Mouse (Mus musculus): ENCODE measurements around the gene Snx15. TPM values are rescaled to one million over a fixed set of nuclear protein-coding genes. Genes with fewer than 3 reads are reported as not detected.
A peak's percentile ranks its signal among the peaks of the same experiment; 100 is the strongest.

Snx15 gene
- 31.7 and 33.8 TPM in 2 replicates for polyA plus RNA-seq (2015; fragmentation: Nextera tagmentation; extraction: Ambion mirVana)

- Histone ChIP-seq H3K4me3 (replicated peaks) (peak within 1 kb of the TSS; percentile 53), H3K27ac (peak within 1 kb of the TSS; percentile 93), H3K36me3 (no peaks in the 10 kb centered on the region), H3K9me3 (no peaks in the 10 kb centered on the region), H3K9ac (peak within 1 kb of the TSS; percentile 68), H3K4me1 (replicated peaks) (0 out of 2 replicates have a peak, but pooled peaks cover 4% of the 10 kb centered on the region), H3K4me2 (replicated peaks) (peak within 1 kb of the TSS; percentile 72), H3K27me3 (replicated peaks) (no peaks in the 10 kb centered on the region)
- under 1% methylated on average over 32 of the region's 32 CpGs for WGBS
- ATAC-seq: peak; percentile 96
These were observed at the start of gene Snx15 for GRCm38 (mm10) chr19:6127760-6128341. Gene Snx15, minus strand, starts transcription at chr19:6128304.

DNA sequence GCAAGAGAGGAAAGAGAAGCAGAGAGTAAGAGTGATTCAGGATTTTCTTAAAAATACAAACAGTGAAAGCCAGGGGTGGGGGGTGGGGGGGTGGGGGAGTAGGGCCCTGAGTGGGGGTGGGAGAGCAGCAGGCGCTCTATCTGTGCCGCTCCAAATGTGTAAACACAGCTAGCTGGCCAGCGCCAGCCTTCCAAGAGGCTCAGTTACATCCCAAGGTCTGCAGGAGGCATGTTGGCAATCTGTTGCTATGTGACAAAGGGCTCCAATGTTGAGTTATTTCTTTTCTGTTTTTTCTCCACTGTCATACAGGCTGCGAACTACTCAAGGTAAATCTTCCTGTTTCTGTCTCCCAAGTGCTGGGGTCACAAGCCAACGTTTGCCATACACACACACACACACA, 46.7 kb upstream of the Snx15 start:
- no peak overlapping the region for H3K27ac ChIP-seq
- ATAC-seq: no peak
- 19% methylated on average over 5 of the region's 5 CpGs for WGBS
- H3K36me3 ChIP-seq: no peaks in the 10 kb centered on the region
- H3K9me3 ChIP-seq: no peaks in the 10 kb centered on the region
- no peak overlapping the region for H3K4me3 ChIP-seq (replicated peaks)
- H3K4me2 ChIP-seq (replicated peaks): no peak overlapping the region
- H3K9ac ChIP-seq: no peak overlapping the region
- H3K27me3 ChIP-seq (replicated peaks): no peaks in the 10 kb centered on the region
- no peaks in the 10 kb centered on the region for H3K4me1 ChIP-seq (replicated peaks)

- WGBS: 81% methylated on average over 8 of the region's 8 CpGs
- no peak overlapping the region for H3K27ac ChIP-seq
- H3K4me2 ChIP-seq (replicated peaks): no peak overlapping the region
- ATAC-seq: peak; percentile 23; the same call in 1 of the 2 replicates
- H3K4me3 ChIP-seq (replicated peaks): no peak overlapping the region
- no peaks in the 10 kb centered on the region for H3K4me1 ChIP-seq (replicated peaks)
- no peaks in the 10 kb centered on the region for H3K36me3 ChIP-seq
- no peaks in the 10 kb centered on the region for H3K27me3 ChIP-seq (replicated peaks)
- no peaks in the 10 kb centered on the region for H3K9me3 ChIP-seq
- H3K9ac ChIP-seq: no peak overlapping the region
These were observed 43.1 kb upstream of the Snx15 start for GRCm38 (mm10) chr19:6171215-6171614.

- Histone ChIP-seq H3K4me2 (replicated peaks) (no peak overlapping the region), H3K27ac (no peak overlapping the region), H3K4me3 (replicated peaks) (no peak overlapping the region), H3K9ac (no peak overlapping the region), H3K36me3 (no peaks in the 10 kb centered on the region), H3K27me3 (replicated peaks) (no peaks in the 10 kb centered on the region), H3K4me1 (replicated peaks) (peaks cover 6% of the 10 kb centered on the region; the same call in 1 of the 2 replicates), H3K9me3 (no peaks in the 10 kb centered on the region)
- WGBS: 81% methylated on average over 4 of the region's 4 CpGs
- ATAC-seq: no peak
These were observed 38.6 kb upstream of the Snx15 start for GRCm38 (mm10) chr19:6166750-6167149.

GRCm38 (mm10) chr19:6163872-6164547, 35.9 kb upstream of the Snx15 start:
- H3K4me2 ChIP-seq (replicated peaks): peak overlapping the region; percentile 36; the same call in 1 of the 2 replicates
- WGBS: 41% methylated on average over 10 of the region's 10 CpGs
- ATAC-seq: peak; percentile 72
- no peaks in the 10 kb centered on the region for H3K9me3 ChIP-seq
- H3K27me3 ChIP-seq (replicated peaks): no peaks in the 10 kb centered on the region
- H3K36me3 ChIP-seq: no peaks in the 10 kb centered on the region
- H3K9ac ChIP-seq: no peak overlapping the region
- no peak overlapping the region for H3K4me3 ChIP-seq (replicated peaks)
- peaks cover 6% of the 10 kb centered on the region; the same call in 1 of the 2 replicates for H3K4me1 ChIP-seq (replicated peaks)
- H3K27ac ChIP-seq: no peak overlapping the region

GRCm38 (mm10) chr19:6157220-6157619, 29.1 kb upstream of the Snx15 start:
- no peaks in the 10 kb centered on the region for H3K27me3 ChIP-seq (replicated peaks)
- no peak overlapping the region for H3K4me3 ChIP-seq (replicated peaks)
- 66% methylated on average over 6 of the region's 6 CpGs for WGBS
- no peaks in the 10 kb centered on the region for H3K9me3 ChIP-seq
- H3K4me2 ChIP-seq (replicated peaks): no peak overlapping the region
- ATAC-seq: no peak
- no peak overlapping the region for H3K9ac ChIP-seq
- H3K27ac ChIP-seq: no peak overlapping the region
- H3K36me3 ChIP-seq: no peaks in the 10 kb centered on the region
- no peaks in the 10 kb centered on the region for H3K4me1 ChIP-seq (replicated peaks)

DNA sequence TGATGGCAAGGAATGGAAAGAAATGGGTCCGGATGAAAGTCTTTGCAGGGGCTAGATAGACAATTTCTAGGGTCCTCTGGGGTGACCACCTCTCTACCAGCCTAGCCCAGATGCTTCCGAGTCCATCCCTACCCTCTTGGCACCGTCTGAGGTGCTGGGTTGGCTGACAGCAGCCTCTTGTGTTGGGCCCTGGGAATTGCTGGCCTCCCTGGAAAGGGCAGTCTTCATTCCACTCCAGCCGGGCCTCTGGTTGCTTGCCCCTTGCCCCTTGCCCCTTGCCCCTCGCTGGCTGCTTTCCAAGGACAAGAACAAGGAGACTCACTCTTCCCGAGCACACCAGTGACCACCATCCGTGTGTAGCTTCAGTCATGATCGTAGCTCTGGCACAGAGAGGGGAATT, 28.3 kb upstream of the Snx15 start:
- WGBS: 67% methylated on average over 8 of the region's 8 CpGs
- no peaks in the 10 kb centered on the region for H3K4me1 ChIP-seq (replicated peaks)
- no peak for ATAC-seq

GRCm38 (mm10) chr19:6155174-6155573, 27.1 kb upstream of the Snx15 start:
- 87% methylated on average over 9 of the region's 9 CpGs for WGBS
- H3K36me3 ChIP-seq: no peaks in the 10 kb centered on the region
- no peaks in the 10 kb centered on the region for H3K27me3 ChIP-seq (replicated peaks)
- H3K9ac ChIP-seq: no peak overlapping the region
- no peak overlapping the region for H3K27ac ChIP-seq
- no peaks in the 10 kb centered on the region for H3K9me3 ChIP-seq
- no peaks in the 10 kb centered on the region for H3K4me1 ChIP-seq (replicated peaks)
- no peak for ATAC-seq
- H3K4me3 ChIP-seq (replicated peaks): no peak overlapping the region
- H3K4me2 ChIP-seq (replicated peaks): no peak overlapping the region

More for the DNA sequence above, 28.3 kb upstream of the Snx15 start:
- Histone ChIP-seq H3K36me3 (no peaks in the 10 kb centered on the region), H3K4me3 (replicated peaks) (no peak overlapping the region), H3K4me2 (replicated peaks) (no peak overlapping the region), H3K9me3 (no peaks in the 10 kb centered on the region), H3K27ac (no peak overlapping the region), H3K27me3 (replicated peaks) (no peaks in the 10 kb centered on the region), H3K9ac (no peak overlapping the region)

DNA sequence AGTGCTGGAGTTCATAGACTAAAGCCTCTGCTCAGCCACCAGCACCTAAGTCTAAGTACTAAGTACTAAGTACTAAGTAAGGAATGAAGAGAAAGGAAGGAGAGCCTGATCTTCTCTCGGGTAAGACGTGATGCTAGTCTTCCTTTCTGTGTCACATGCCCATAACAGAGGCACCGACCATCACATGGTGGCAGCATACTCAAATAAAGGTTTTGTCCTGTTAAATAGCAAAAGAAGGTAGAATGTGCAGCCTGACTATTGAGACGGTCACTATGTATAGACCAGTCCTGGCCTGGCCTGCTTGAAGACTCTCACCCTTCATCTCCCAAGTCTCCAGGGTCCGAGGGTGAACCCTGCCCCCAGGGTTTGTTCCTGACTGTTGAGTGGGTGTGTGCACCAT, 16.7 kb upstream of the Snx15 start:
- no peak overlapping the region for H3K4me3 ChIP-seq (replicated peaks)
- H3K9ac ChIP-seq: no peak overlapping the region
- 72% methylated on average over 5 of the region's 5 CpGs for WGBS
- ATAC-seq: no peak
- H3K27me3 ChIP-seq (replicated peaks): no peaks in the 10 kb centered on the region
- peaks cover 6% of the 10 kb centered on the region; the same call in 1 of the 2 replicates for H3K4me1 ChIP-seq (replicated peaks)
- no peaks in the 10 kb centered on the region for H3K9me3 ChIP-seq
- H3K36me3 ChIP-seq: no peaks in the 10 kb centered on the region
- H3K4me2 ChIP-seq (replicated peaks): no peak overlapping the region
- H3K27ac ChIP-seq: no peak overlapping the region

DNA sequence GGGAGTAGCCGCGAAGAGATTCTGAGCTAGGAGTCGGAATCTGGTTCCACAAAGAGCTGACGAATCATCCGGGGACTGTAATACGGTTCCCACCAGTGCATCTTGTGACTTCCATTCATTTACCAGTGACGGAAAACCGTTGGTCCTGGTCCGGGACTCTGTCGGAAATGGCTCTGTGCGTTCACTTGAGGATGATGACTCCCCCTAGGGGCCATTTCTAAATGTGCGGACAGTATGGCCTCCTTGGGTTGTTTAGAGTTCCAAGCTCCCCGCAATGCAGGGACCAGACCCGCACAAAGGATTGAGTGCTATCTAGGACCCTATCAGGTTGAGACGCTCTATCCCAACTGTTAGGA, 13.3 kb upstream of the Snx15 start, which contains the start of gene Arl2:
Gene Arl2, minus strand, starts transcription at position 155 of the 356 bp plus-strand sequence.
- peak; percentile 82 for ATAC-seq

GRCm38 (mm10) chr19:6140678-6141393, 12.7 kb upstream of the Snx15 start, which contains the start of gene Batf2:
Gene Batf2, plus strand, starts transcription at chr19:6140983.
- H3K4me3 ChIP-seq (replicated peaks): peak within 1 kb of the TSS; percentile 70
- H3K4me1 ChIP-seq (replicated peaks): peaks cover 11% of the 10 kb centered on the region; the same call in 1 of the 2 replicates
- no peaks in the 10 kb centered on the region for H3K27me3 ChIP-seq (replicated peaks)
- WGBS: under 1% methylated on average over 68 of the region's 68 CpGs
- peak within 1 kb of the TSS; percentile 85 for H3K4me2 ChIP-seq (replicated peaks)
- ATAC-seq: peak; percentile 95
- H3K9ac ChIP-seq: peak within 1 kb of the TSS; percentile 80
- H3K27ac ChIP-seq: peak within 1 kb of the TSS; percentile 93
- H3K9me3 ChIP-seq: no peaks in the 10 kb centered on the region
- H3K36me3 ChIP-seq: no peaks in the 10 kb centered on the region

More for the DNA sequence above, 13.3 kb upstream of the Snx15 start, which contains the start of gene Arl2:
- Histone ChIP-seq H3K9ac (peak within 1 kb of the TSS; percentile 80), H3K27me3 (replicated peaks) (no peaks in the 10 kb centered on the region), H3K27ac (peak within 1 kb of the TSS; percentile 93), H3K4me3 (replicated peaks) (peak within 1 kb of the TSS; percentile 70), H3K4me1 (replicated peaks) (peaks cover 11% of the 10 kb centered on the region; the same call in 1 of the 2 replicates), H3K4me2 (replicated peaks) (peak within 1 kb of the TSS; percentile 85), H3K36me3 (no peaks in the 10 kb centered on the region), H3K9me3 (no peaks in the 10 kb centered on the region)
- WGBS: 1% methylated on average over 15 of the region's 15 CpGs

DNA sequence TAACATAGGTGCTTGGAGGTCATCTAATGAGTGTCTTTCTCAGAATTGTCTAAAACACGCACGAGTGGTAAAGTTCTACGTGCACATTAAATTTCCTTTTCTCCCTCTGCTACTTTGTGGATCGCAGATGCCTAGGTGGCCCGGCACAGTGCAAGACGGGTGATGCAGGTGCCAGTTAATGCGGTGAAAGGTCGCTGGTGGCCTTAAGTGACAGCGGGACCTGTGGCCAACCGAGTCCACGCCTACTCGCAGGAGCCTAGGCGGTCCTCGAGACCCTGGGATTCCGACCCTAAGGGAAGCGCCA, 12.2 kb upstream of the Snx15 start:
- 4% methylated on average over 16 of the region's 16 CpGs for WGBS
- Histone ChIP-seq H3K27me3 (replicated peaks) (no peaks in the 10 kb centered on the region), H3K4me3 (replicated peaks) (peak overlapping the region; percentile 70), H3K4me2 (replicated peaks) (peak overlapping the region; percentile 85), H3K4me1 (replicated peaks) (peaks cover 11% of the 10 kb centered on the region; the same call in 1 of the 2 replicates), H3K9ac (peak overlapping the region; percentile 80), H3K36me3 (no peaks in the 10 kb centered on the region), H3K9me3 (no peaks in the 10 kb centered on the region), H3K27ac (peak overlapping the region; percentile 93)
- ATAC-seq: no peak
